Mouse (Mus musculus): Measurements from ENCODE around the gene Mup10. TPM values are rescaled to one million over a fixed set of nuclear protein-coding genes. Genes with fewer than 3 reads are reported as not detected.
"Not testable (repeated sequence)": the region's sequence is repeated elsewhere in the genome, so short reads cannot be mapped to it uniquely, and the experiment has no call there.

Mup10 gene
- not detected in 2 replicates for polyA plus RNA-seq (2016; fragmentation: Nextera tagmentation; extraction: Ambion mirVana)

GRCm38 (mm10) chr4:60582099-60582498, at the start of gene Mup10:
Gene Mup10 (minus strand): TSS chr4:60582199.
- 88% methylated on average over 2 of the region's 2 CpGs for WGBS
- H3K4me1 ChIP-seq; H3K9me3 ChIP-seq (replicated peaks); H3K27me3 ChIP-seq (ENCODE audit: low read depth, poor library complexity, severe bottlenecking); H3K36me3 ChIP-seq; DNase-seq (ENCODE audit: low spot score); H3K4me3 ChIP-seq; H3K27ac ChIP-seq (replicated peaks): not testable (repeated sequence)

Other genes with a start within 250 kb of the Mup10 start
- gene Mup9, start 160.2 kb downstream of the Mup10 start, polyA plus RNA-seq (2016; fragmentation: Nextera tagmentation; extraction: Ambion mirVana), result not detected in 2 replicates
- not detected in 2 replicates for gene Mup1, start 80.2 kb downstream of the Mup10 start, polyA plus RNA-seq (2016; fragmentation: Nextera tagmentation; extraction: Ambion mirVana)
- gene Mup11, start 80.2 kb upstream of the Mup10 start, polyA plus RNA-seq (2016; fragmentation: Nextera tagmentation; extraction: Ambion mirVana), result not detected in 2 replicates
- not detected in 2 replicates for gene Mup12, start 159.1 kb upstream of the Mup10 start, polyA plus RNA-seq (2016; fragmentation: Nextera tagmentation; extraction: Ambion mirVana)
- gene Mup22, start 239.3 kb upstream of the Mup10 start, polyA plus RNA-seq (2016; fragmentation: Nextera tagmentation; extraction: Ambion mirVana), result not detected in 2 replicates